Mouse (Mus musculus) 416B (cell line): Measurements from ENCODE around the gene Cbx8.

ENCODE experiments used
- DNase-seq: peaks from one replicate; pipeline ENCODE4 v3.0.0; 2011; ENCODE audit warnings: low read depth

Cbx8 gene

GRCm38 (mm10) chr11:119078691-119079444 lies 38.1 kb upstream of the Cbx8 start:
- no peak for DNase-seq

GRCm38 (mm10) chr11:119077755-119078154 lies 37.0 kb upstream of the Cbx8 start:
- DNase-seq, result no peak

- peak; percentile 45 for DNase-seq
Measured at GRCm38 (mm10) chr11:119075805-119076204, 35.0 kb upstream of the Cbx8 start.

GRCm38 (mm10) chr11:119073876-119074433 lies 33.2 kb upstream of the Cbx8 start:
- DNase-seq, result no peak

GRCm38 (mm10) chr11:119072986-119073385 lies 32.2 kb upstream of the Cbx8 start:
- DNase-seq, result no peak

- no peak for DNase-seq
Measured at GRCm38 (mm10) chr11:119072239-119072638, 31.5 kb upstream of the Cbx8 start.

GRCm38 (mm10) chr11:119066841-119067240 lies 26.1 kb upstream of the Cbx8 start:
- no peak for DNase-seq

- no peak for DNase-seq
Measured at GRCm38 (mm10) chr11:119059256-119059655, 18.5 kb upstream of the Cbx8 start.

- no peak for DNase-seq
Measured at GRCm38 (mm10) chr11:119058041-119058995, 17.5 kb upstream of the Cbx8 start.

- no peak for DNase-seq
Measured at GRCm38 (mm10) chr11:119057291-119057690, 16.5 kb upstream of the Cbx8 start.

GRCm38 (mm10) chr11:119056301-119057211 lies 15.8 kb upstream of the Cbx8 start:
- DNase-seq, result peak; percentile 48

- DNase-seq, result no peak
Measured at GRCm38 (mm10) chr11:119055571-119056131, 14.9 kb upstream of the Cbx8 start.

- no peak for DNase-seq
Measured at GRCm38 (mm10) chr11:119054351-119055345, 13.9 kb upstream of the Cbx8 start.

GRCm38 (mm10) chr11:119053738-119054350 lies 13.1 kb upstream of the Cbx8 start:
- no peak for DNase-seq

- DNase-seq, result no peak
Measured at GRCm38 (mm10) chr11:119053257-119053670, 12.5 kb upstream of the Cbx8 start.

GRCm38 (mm10) chr11:119052661-119053256 lies 12.0 kb upstream of the Cbx8 start:
- DNase-seq, result no peak

- DNase-seq, result peak; percentile 57
Measured at GRCm38 (mm10) chr11:119051927-119052660, 11.3 kb upstream of the Cbx8 start.

GRCm38 (mm10) chr11:119051426-119051825 lies 10.7 kb upstream of the Cbx8 start:
- DNase-seq, result no peak
